Mouse (Mus musculus) spleen, adult 2 months (tissue): ENCODE data around the gene Gpr39.

Experiments used
- CTCF ChIP-seq: fragments of 200-500 bp; IDR thresholded peaks from 2 replicates; pipeline ENCODE4 v1.5.1; 2011; ENCODE audit warnings: mild to moderate bottlenecking, inconsistent platforms; ENCODE audit not compliant: insufficient read depth, insufficient read length, insufficient replicate concordance; ENCODE audit errors: extremely low read depth
- POLR2A ChIP-seq: fragments of 200-500 bp; IDR thresholded peaks from 2 replicates; pipeline ENCODE4 v1.6.1; 2011; ENCODE audit warnings: low read depth, low read length, inconsistent platforms

DNA sequence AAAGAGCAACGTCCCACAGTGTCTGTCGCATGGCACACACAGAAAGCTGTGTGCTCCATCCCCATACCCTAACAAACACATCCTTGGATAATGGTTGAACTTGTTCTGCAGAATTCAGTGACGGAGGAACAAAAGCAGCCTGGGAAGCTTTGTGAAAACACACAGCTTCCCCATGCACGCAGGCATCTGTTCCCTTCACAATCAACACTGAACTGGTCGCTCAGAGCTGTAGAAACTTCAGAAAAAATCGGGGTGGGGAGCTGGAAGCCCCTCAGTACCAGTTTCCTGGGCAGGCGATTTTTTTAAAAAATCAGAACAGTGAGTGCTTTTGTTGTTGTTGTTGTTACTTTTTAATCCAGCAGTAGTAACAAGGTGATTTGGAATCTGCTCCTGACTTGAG lies 193.3 kb downstream of the Gpr39 start:
- TF ChIP-seq CTCF, result no peak
- no peak for TF ChIP-seq POLR2A
